Mouse (Mus musculus): ENCODE measurements around the gene Whrn. TPM values are rescaled to one million over a fixed set of nuclear protein-coding genes. Genes with fewer than 3 reads are reported as not detected.

Gene Whrn
- polyA plus RNA-seq, 1 experiment = 16.4 TPM

- Histone ChIP-seq H3K27me3 (ENCODE audit: control insufficient read depth, insufficient read depth, low read length) (no peaks in the 10 kb centered on the region), H3K4me1 (ENCODE audit: control insufficient read depth, insufficient read depth, insufficient read length) (no peaks in the 10 kb centered on the region), H3K4me3 (ENCODE audit: extremely low read depth, insufficient read depth, insufficient read length) (no peak overlapping the region), H3K36me3 (ENCODE audit: control insufficient read depth, insufficient read depth, low read length) (no peaks in the 10 kb centered on the region), H3K27ac (ENCODE audit: insufficient read depth, low read length) (no peak overlapping the region)
- TF ChIP-seq POLR2A (IDR thresholded peaks at IDR 0.05; ENCODE audit: low read depth, low read length) = no peak
- peak; percentile 82; the same call in 1 of the 2 replicates for TF ChIP-seq CTCF (IDR thresholded peaks at IDR 0.05; ENCODE audit: extremely low read depth, insufficient read depth, insufficient read length, insufficient replicate concordance)
- WGBS = 11% methylated on average over 4 of the region's 4 CpGs
- peak; percentile 53 to 82 for DNase-seq (ENCODE audit: low read depth in 1 of 2, low spot score in 2 of 2)
Measured at GRCm38 (mm10) chr4:63508232-63508631, 12.4 kb upstream of the Whrn start.

- H3K36me3 ChIP-seq (ENCODE audit: control insufficient read depth, insufficient read depth, low read length) = no peaks in the 10 kb centered on the region
- H3K27me3 ChIP-seq (ENCODE audit: control insufficient read depth, insufficient read depth, low read length) = no peaks in the 10 kb centered on the region
- no peak overlapping the region for H3K4me3 ChIP-seq (ENCODE audit: extremely low read depth, insufficient read depth, insufficient read length)
- H3K4me1 ChIP-seq (ENCODE audit: control insufficient read depth, insufficient read depth, insufficient read length) = no peaks in the 10 kb centered on the region
- TF ChIP-seq POLR2A (IDR thresholded peaks at IDR 0.05; ENCODE audit: low read depth, low read length) (no peak), CTCF (IDR thresholded peaks at IDR 0.05; ENCODE audit: extremely low read depth, insufficient read depth, insufficient read length, insufficient replicate concordance) (no peak)
- no peak for DNase-seq (ENCODE audit: low read depth in 1 of 2, low spot score in 2 of 2)
- H3K27ac ChIP-seq (ENCODE audit: insufficient read depth, low read length) = no peak overlapping the region
- 78% methylated on average over 5 of the region's 5 CpGs for WGBS
Measured at GRCm38 (mm10) chr4:63507478-63507877, 11.7 kb upstream of the Whrn start.

DNA sequence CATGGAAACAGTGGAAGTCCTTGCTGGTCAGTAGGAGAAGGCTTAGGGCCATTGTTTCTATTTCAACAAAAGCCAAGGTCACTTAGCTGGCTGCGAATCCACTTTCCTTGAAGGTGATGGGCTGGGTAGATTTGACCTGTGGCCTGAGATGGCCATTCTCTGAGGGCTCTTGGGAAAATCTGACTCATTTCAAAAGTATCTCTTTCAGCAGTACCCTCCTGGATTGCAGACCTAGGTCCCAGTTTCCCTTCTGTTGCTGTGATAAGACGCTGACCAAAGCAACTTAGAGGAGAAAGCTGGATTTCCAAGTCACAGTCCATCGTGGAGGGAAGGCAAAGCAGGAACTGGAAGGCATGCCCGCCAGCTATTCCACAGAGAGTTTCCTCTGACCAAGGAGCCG is 8.2 kb upstream of the Whrn start:
- TF ChIP-seq POLR2A (IDR thresholded peaks at IDR 0.05; ENCODE audit: low read depth, low read length) (no peak), CTCF (IDR thresholded peaks at IDR 0.05; ENCODE audit: extremely low read depth, insufficient read depth, insufficient read length, insufficient replicate concordance) (no peak)
- Histone ChIP-seq H3K36me3 (ENCODE audit: control insufficient read depth, insufficient read depth, low read length) (no peaks in the 10 kb centered on the region), H3K27ac (ENCODE audit: insufficient read depth, low read length) (no peak overlapping the region), H3K4me3 (ENCODE audit: extremely low read depth, insufficient read depth, insufficient read length) (no peak overlapping the region), H3K27me3 (ENCODE audit: control insufficient read depth, insufficient read depth, low read length) (no peaks in the 10 kb centered on the region), H3K4me1 (ENCODE audit: control insufficient read depth, insufficient read depth, insufficient read length) (no peaks in the 10 kb centered on the region)
- 68% methylated on average over 5 of the region's 5 CpGs for WGBS
- DNase-seq (ENCODE audit: low read depth in 1 of 2, low spot score in 2 of 2) = no peak

DNA sequence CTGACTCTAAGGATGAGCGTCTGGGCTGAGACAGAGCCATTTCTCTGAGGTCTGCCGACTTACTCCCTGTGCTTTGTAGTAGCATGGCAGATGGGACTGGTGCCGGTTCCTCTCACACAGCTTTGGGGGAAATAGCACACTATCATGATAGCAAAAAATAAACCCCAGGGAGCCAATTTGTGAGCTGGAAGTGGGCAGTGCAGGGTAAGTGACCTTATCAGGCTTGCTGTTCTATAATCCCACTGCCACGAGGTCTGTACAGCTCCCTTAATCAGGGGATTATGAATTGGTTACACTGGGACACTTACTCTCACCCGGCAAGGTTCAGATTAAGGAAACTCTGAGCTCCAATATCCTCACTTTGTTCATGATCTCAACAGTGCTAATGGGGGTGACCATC is 5.3 kb upstream of the Whrn start:
- Histone ChIP-seq H3K27ac (ENCODE audit: insufficient read depth, low read length) (no peak overlapping the region), H3K27me3 (ENCODE audit: control insufficient read depth, insufficient read depth, low read length) (no peaks in the 10 kb centered on the region), H3K4me1 (ENCODE audit: control insufficient read depth, insufficient read depth, insufficient read length) (no peaks in the 10 kb centered on the region; the same call in 1 of the 2 replicates), H3K4me3 (ENCODE audit: extremely low read depth, insufficient read depth, insufficient read length) (no peak overlapping the region), H3K36me3 (ENCODE audit: control insufficient read depth, insufficient read depth, low read length) (no peaks in the 10 kb centered on the region)
- TF ChIP-seq CTCF (IDR thresholded peaks at IDR 0.05; ENCODE audit: extremely low read depth, insufficient read depth, insufficient read length, insufficient replicate concordance) (no peak), POLR2A (IDR thresholded peaks at IDR 0.05; ENCODE audit: low read depth, low read length) (no peak)
- DNase-seq (ENCODE audit: low read depth in 1 of 2, low spot score in 2 of 2) = no peak
- 74% methylated on average over 5 of the region's 5 CpGs for WGBS

DNA sequence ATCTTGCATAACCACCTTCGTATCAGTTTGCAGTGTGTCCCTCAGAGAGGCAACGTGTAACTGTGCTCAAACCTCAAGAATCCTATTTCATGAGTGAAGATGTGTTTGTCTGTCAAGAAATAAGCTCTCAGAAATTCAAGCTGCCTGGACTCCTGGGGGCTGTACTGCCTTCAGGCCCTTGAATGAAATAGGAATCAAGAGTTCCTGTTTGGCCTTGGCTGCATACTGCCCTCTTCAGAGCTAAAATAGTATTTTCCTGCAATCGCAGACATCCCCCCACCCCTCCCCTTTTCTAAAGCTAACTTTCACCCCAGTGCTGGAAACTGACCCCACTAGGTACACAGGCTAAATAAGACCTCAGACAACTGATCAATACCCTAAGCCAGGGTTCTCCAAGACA is 2.6 kb upstream of the Whrn start:
- DNase-seq (ENCODE audit: low read depth in 1 of 2, low spot score in 2 of 2) = no peak
- H3K36me3 ChIP-seq (ENCODE audit: control insufficient read depth, insufficient read depth, low read length) = no peaks in the 10 kb centered on the region
- TF ChIP-seq CTCF (IDR thresholded peaks at IDR 0.05; ENCODE audit: extremely low read depth, insufficient read depth, insufficient read length, insufficient replicate concordance) = no peak; the same call in 1 of the 2 replicates
- TF ChIP-seq POLR2A (IDR thresholded peaks at IDR 0.05; ENCODE audit: low read depth, low read length) = no peak
- 43% methylated on average over 3 of the region's 3 CpGs for WGBS
- H3K27me3 ChIP-seq (ENCODE audit: control insufficient read depth, insufficient read depth, low read length) = peaks cover 9% of the 10 kb centered on the region; the same call in 1 of the 2 replicates
- no peak overlapping the region for H3K4me3 ChIP-seq (ENCODE audit: extremely low read depth, insufficient read depth, insufficient read length)
- peaks cover 4% of the 10 kb centered on the region for H3K4me1 ChIP-seq (ENCODE audit: control insufficient read depth, insufficient read depth, insufficient read length)
- H3K27ac ChIP-seq (ENCODE audit: insufficient read depth, low read length) = no peak overlapping the region

GRCm38 (mm10) chr4:63496312-63496711 is 521 bp upstream of the Whrn start:
- Histone ChIP-seq H3K27ac (ENCODE audit: insufficient read depth, low read length) (no peak overlapping the region), H3K4me1 (ENCODE audit: control insufficient read depth, insufficient read depth, insufficient read length) (peaks cover 4% of the 10 kb centered on the region), H3K36me3 (ENCODE audit: control insufficient read depth, insufficient read depth, low read length) (no peaks in the 10 kb centered on the region), H3K4me3 (ENCODE audit: extremely low read depth, insufficient read depth, insufficient read length) (peak overlapping the region; percentile 60; the same call in 1 of the 2 replicates), H3K27me3 (ENCODE audit: control insufficient read depth, insufficient read depth, low read length) (peaks cover 9% of the 10 kb centered on the region; the same call in 1 of the 2 replicates)
- WGBS = 11% methylated on average over 6 of the region's 6 CpGs
- no peak for DNase-seq (ENCODE audit: low read depth in 1 of 2, low spot score in 2 of 2)
- no peak for TF ChIP-seq POLR2A (IDR thresholded peaks at IDR 0.05; ENCODE audit: low read depth, low read length)
- TF ChIP-seq CTCF (IDR thresholded peaks at IDR 0.05; ENCODE audit: extremely low read depth, insufficient read depth, insufficient read length, insufficient replicate concordance) = no peak

Data from spleen, adult 2 months (tissue).